Mouse (Mus musculus): ENCODE results near the gene S100pbp. TPM values are rescaled to one million over a fixed set of nuclear protein-coding genes. Genes with fewer than 3 reads are reported as not detected.
"Not testable (repeated sequence)": the region's sequence is repeated elsewhere in the genome, so short reads cannot be mapped to it uniquely, and the experiment has no call there.

S100pbp gene
- total RNA-seq, 2 experiments from 2014 or later: 33.9 to 34.5 TPM

DNA sequence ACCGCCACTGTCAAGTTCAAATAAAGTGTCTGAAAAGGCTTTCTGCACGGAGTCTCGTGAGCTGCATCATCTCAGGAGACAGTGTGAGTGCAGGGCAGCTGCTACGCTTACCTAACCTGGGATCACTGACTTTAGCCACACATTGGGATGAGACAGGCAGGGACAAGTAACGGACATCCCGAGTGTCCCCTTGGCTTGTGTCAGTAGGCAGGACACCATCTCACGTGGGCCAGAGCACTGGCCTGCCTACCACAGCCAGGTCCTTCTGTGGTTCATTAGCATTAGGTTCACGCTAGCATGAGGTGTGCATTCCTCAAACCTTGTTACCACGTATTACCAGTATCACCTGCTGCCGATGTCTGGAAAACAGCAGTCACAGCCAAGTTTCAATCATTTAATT is 29.7 kb upstream of the S100pbp start:
- H3K27ac ChIP-seq: no peak overlapping the region
- no peak overlapping the region for H3K4me3 ChIP-seq
- TF ChIP-seq CTCF (IDR thresholded peaks at IDR 0.05): no peak
- no peak for DNase-seq (ENCODE audit: extremely low spot score in 1 of 2, low spot score in 2 of 2)
- intact Hi-C loops (cut with DNase I): no loop called here

DNA sequence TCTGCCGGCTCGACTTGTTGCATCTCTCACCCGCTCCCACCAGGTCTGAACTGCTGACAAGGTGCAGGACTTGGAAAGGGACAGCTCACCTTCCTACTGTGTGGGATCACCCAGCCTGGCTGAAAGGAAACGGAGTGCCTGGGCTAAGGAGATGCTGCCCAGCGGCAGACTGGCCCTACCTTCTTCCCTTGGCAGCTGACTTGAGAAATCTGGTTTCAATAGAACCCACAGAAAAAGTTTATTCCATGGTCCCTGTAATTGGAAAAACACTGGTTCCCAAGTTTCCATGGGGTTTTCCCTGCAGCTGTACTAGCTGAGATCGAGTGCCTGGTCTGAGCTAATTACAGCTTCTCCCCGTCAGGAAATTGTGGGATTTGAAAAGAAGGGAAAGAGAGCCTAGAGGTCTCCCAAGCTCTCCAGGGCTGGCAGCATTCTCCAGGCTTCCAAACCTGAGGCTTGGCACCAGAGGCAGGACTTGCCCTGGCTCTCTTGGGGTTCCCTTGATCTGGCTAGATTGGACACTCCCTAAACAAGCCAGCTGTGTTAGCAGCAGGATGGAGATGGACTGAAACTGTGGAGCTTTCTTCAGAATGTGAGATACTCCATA is 29.1 kb upstream of the S100pbp start:
- intact Hi-C loops (cut with DNase I): no loop called here
- Histone ChIP-seq H3K4me3 (no peak overlapping the region), H3K27ac (no peak overlapping the region)
- TF ChIP-seq CTCF (IDR thresholded peaks at IDR 0.05): no peak
- no peak for DNase-seq (ENCODE audit: extremely low spot score in 1 of 2, low spot score in 2 of 2)

DNA sequence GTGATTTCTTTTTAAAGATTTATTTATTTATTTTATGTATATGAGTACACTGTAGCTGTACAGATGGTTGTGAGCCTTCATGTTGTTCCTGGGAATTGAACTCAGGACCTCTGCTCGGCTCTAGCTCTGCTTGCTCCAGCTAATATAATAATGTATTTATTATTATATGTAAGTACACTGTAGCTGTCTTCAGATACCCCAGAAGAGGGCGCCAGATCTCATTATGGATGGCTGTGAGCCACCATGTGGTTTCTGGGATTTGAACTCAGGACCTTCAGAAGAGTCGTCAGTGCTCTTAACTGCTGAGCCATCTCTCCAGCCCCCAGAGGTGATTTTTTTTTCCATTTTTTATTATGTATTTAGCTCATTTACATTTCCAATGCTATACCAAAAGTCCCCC is 23.0 kb upstream of the S100pbp start:
- not testable (repeated sequence) for DNase-seq (ENCODE audit: extremely low spot score in 1 of 2, low spot score in 2 of 2)
- intact Hi-C loops (cut with DNase I): loop anchor here (5.0 kb wide), 1 partner anchor 245 kb away; no protein-coding TSS in a partner anchor
- peak; percentile 59 for TF ChIP-seq CTCF (IDR thresholded peaks at IDR 0.05)

DNA sequence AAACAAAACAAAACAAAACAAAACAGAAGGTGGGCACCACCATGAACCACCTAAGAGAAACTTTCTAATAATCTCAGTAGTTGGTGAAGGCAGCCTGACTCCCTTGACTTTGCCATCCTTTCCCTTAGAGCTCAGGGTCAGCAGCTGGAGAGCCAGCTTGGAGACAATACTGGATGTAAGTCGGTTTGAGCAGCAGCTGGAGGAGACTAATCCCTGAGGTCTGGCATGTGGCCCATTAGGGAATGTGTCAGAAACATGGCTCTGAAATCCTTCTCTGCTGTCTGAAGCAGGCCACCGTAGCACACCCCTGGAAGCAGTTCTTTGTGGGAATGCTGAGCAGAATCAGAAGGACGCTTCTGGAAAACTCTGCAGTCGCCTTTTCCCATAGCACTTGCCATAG is 21.9 kb upstream of the S100pbp start:
- H3K27ac ChIP-seq: no peak overlapping the region
- no peak overlapping the region for H3K4me3 ChIP-seq
- no peak for TF ChIP-seq CTCF (IDR thresholded peaks at IDR 0.05)
- no peak for DNase-seq (ENCODE audit: extremely low spot score in 1 of 2, low spot score in 2 of 2)
- intact Hi-C loops (cut with DNase I): loop anchor here (5.0 kb wide), 1 partner anchor 246 kb away; no protein-coding TSS in a partner anchor

More for the DNA sequence above, 23.0 kb upstream of the S100pbp start:
- not testable (repeated sequence) for H3K27ac ChIP-seq, H3K4me3 ChIP-seq

DNA sequence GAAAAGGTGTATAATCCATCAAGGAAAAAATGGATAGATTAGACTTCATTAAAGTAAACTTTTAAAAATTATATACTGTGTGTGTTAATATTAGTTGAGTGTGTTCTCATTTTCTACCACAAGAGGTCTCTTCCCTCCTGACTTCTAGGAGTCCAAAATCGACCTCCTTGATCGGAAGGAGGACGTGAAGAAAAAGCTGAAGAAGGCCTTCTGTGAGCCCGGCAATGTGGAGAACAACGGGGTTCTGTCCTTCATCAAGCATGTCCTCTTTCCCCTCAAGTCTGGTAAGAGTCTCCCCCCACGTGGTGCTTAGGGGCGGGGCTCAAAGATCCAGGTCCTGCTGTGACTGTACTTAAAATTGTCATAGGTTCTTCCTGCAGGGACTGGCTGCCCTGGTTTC is 20.0 kb upstream of the S100pbp start:
- intact Hi-C loops (cut with DNase I): loop anchor here (1.0 kb wide), 1 partner anchor 67 kb away; no protein-coding TSS in a partner anchor
- DNase-seq (ENCODE audit: extremely low spot score in 1 of 2, low spot score in 2 of 2): no peak
- TF ChIP-seq CTCF (IDR thresholded peaks at IDR 0.05): peak; percentile 64
- H3K4me3 ChIP-seq: no peak overlapping the region
- H3K27ac ChIP-seq: no peak overlapping the region

DNA sequence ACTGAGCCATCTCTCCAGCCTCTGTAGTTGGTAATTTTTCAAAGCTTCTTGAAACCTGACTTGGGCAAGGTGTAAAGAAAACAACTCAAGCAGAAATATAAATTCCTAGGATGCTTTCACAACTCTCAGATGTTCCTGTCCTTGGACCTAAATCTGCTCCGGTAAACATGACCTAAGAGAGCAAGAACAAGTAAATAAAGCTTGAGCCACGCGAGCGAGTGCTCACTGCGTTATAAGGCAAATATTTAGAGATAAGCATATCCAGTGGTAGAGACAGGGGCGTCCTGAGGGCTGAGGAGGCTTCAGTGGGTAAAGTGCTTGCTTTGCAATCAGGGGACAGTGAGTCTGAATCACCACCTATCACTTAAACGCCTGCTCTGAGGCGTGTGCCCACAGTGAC is 17.3 kb upstream of the S100pbp start:
- no peak for TF ChIP-seq CTCF (IDR thresholded peaks at IDR 0.05)
- no peak for DNase-seq (ENCODE audit: extremely low spot score in 1 of 2, low spot score in 2 of 2)
- H3K4me3 ChIP-seq: no peak overlapping the region
- no peak overlapping the region for H3K27ac ChIP-seq
- intact Hi-C loops (cut with DNase I): no loop called here

DNA sequence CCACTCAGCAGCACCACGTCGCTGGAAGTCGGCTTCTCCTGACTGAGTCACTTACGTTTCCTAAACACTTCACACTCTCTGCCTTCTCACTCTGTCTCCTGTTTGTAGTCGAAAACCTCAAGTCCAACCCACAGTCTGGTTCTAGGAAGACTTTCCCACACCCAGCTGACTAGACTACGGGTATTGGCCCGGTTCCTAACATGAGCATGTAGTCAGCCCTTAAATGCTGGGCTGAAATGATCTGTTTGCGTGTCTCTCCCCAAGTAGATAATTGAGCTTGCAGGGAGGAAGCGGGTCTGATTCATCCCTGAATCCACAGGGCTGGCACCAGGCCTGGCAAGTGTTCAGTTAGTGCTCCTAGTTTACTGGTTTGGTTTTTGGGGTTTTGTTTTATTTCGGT is 15.1 kb upstream of the S100pbp start:
- Histone ChIP-seq H3K27ac (no peak overlapping the region), H3K4me3 (no peak overlapping the region)
- peak in 1 of 2 experiments; percentile 22 for DNase-seq (ENCODE audit: extremely low spot score in 1 of 2, low spot score in 2 of 2)
- TF ChIP-seq CTCF (IDR thresholded peaks at IDR 0.05): no peak
- intact Hi-C loops (cut with DNase I): no loop called here

DNA sequence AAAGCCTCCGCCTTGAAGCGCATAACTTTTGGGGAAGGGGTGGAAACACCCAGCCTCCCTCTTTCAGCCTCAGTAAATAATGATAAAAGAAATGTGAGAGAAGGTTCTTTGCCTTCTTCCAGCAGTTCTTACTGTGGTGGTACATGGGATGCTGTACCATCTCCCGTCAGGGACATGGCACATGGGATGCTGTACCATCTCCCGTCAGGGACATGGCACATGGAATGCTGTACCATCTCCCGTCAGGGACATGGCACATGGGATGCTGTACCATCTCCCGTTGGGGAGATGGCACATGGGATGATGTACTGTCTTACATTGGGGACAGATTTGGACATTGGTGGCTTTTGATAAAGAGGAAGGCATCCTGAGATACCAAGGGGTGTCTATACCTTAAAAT is 8.0 kb upstream of the S100pbp start:
- H3K27ac ChIP-seq: no peak overlapping the region
- intact Hi-C loops (cut with DNase I): no loop called here
- DNase-seq (ENCODE audit: extremely low spot score in 1 of 2, low spot score in 2 of 2): no peak
- no peak overlapping the region for H3K4me3 ChIP-seq
- no peak for TF ChIP-seq CTCF (IDR thresholded peaks at IDR 0.05)

DNA sequence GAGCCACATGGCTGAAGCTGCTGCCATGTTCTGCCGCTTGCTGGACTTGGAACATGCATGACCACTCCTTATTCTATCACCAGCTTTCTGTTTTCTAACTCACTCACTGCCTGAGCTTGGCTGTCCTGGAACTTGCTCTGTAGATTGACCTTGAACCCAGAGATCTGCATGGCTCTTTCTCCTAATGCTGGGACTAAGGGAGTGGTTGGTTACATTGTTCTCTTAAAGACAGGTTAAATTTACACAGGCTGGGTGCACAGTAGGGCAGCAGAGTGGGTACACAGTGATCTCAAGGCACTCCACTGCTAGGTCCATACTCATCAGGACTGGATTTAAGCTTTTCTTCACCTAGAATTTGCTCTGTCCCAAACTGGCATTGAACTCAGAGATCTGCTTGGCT is 4.8 kb upstream of the S100pbp start:
- no peak for DNase-seq (ENCODE audit: extremely low spot score in 1 of 2, low spot score in 2 of 2)
- no peak for TF ChIP-seq CTCF (IDR thresholded peaks at IDR 0.05)
- Histone ChIP-seq H3K4me3 (no peak overlapping the region), H3K27ac (no peak overlapping the region)
- intact Hi-C loops (cut with DNase I): loop anchor here (5.0 kb wide), 1 partner anchor 268 kb away; the partner anchor contains the start of gene Bsdc1

DNA sequence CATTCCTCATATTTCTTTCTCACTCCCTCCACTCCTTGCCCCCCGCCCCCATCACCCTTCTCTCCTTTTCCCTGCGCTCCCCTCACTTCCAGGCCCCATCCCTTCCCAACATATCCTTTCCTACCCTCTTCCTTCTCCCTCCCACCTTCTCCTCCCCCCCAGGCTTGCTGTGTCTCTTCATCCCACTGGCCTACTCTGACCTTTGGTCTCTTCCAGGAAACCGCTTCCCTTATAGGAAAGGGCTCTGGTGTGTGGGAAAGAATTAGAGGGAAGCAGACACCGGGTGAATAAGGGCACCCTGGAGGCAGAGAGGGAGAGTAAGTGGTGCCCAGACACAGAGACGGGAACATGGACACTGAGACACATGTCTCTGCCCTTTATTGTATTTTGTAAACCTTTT is 2.2 kb upstream of the S100pbp start:
- DNase-seq (ENCODE audit: extremely low spot score in 1 of 2, low spot score in 2 of 2): peak in 1 of 2 experiments; percentile 4
- Histone ChIP-seq H3K27ac (no peak overlapping the region), H3K4me3 (no peak overlapping the region)
- intact Hi-C loops (cut with DNase I): loop anchor here (5.0 kb wide), 1 partner anchor 271 kb away; the partner anchor contains the start of gene Bsdc1
- TF ChIP-seq CTCF (IDR thresholded peaks at IDR 0.05): no peak

DNA sequence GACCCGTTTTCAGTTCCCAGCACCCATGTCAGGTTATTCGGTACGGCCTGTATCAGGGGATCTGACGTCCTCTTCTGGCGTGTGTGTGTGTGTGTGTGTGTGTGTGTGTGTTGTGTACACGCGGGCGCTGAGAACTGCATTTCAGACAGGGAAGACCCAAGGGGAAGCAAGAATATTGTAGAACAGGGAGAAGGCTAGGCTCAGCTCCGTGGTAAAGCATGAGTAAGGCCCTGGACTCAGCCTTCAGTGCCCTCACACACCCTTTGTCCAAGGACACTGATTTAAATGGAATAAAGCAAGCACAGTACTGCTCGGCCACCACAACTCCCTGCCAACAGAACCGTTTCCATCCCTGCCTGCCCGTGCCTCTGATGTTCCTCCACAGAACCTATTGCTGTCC is 1.0 kb upstream of the S100pbp start:
- Histone ChIP-seq H3K27ac (no peak overlapping the region), H3K4me3 (peak overlapping the region; percentile 80)
- TF ChIP-seq CTCF (IDR thresholded peaks at IDR 0.05): no peak
- DNase-seq (ENCODE audit: extremely low spot score in 1 of 2, low spot score in 2 of 2): no peak
- intact Hi-C loops (cut with DNase I): loop anchor here (5.0 kb wide), 1 partner anchor 272 kb away; the partner anchor contains the start of gene Bsdc1

DNA sequence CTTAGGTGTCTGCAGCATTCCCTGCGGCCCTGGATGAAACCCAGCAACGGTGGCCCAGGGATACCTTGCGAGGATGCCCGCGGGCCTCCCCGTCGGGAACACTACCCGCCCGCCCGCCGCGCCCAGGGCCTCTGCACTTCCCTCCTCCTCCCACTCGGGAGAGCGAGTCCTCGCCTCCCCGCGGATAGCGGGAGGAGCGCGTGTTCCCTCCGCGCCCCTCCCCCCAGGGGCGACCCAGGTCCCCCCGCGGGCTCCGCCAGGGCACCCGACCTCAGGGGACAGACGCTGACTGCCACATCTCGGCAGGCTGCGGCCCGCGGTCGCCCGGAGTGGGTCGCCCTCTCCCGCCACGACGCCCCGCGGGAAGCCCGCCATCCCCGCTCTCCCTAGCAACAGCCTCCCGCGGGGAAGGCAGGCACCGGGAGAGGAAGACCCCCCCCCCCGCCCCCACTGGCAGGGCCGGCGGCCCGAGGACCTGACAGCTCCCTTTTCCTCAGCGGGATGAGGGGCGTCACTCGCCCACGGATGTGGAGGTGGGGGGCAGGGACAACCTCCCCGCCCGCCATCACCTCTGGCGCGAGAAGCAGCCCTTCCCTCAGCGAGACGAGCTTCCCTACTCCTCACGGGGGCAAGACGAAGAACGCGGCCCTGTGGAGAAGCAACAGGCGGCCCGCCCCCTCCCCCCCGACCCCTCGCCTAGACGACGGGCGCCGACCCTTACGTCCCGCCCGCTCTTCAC is 555 bp downstream of the S100pbp start:
- no peak for TF ChIP-seq CTCF (IDR thresholded peaks at IDR 0.05)
- DNase-seq (ENCODE audit: extremely low spot score in 1 of 2, low spot score in 2 of 2): peak; percentile 63 to 64
- intact Hi-C loops (cut with DNase I): no loop called here
- Histone ChIP-seq H3K4me3 (peak overlapping the region; percentile 80), H3K27ac (peak overlapping the region; percentile 97)

Data from left cerebral cortex, adult 2 months (tissue).